Mouse (Mus musculus): Measurements from ENCODE around the gene Rnf4. TPM values are rescaled to one million over a fixed set of nuclear protein-coding genes. Genes with fewer than 3 reads are reported as not detected.
A peak's percentile ranks its signal among the peaks of the same experiment; 100 is the strongest.

The Rnf4 gene
- polyA plus RNA-seq, 1 experiment from 2014 or later: 125 TPM

DNA sequence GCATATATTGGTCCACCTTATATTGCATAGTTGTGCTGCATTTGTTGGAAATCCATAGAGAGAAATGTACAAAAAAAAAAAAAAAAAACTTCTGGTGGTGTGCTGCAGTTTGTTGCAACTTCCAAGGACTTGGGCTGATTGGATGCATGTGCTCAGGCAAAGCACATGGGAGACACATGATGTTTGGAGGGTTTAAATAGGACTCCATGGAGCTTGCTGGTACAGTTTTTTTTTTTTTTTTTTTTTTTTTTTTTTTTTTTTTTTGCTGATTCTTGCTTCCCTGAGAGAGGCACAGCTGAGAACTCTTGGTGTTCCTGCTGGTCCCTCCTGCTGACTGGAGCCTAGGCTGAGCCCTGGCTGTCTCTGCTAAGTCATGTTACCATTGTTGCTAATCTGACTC, 27.0 kb downstream of the Rnf4 start:
- no peak for ATAC-seq (replicated peaks; ENCODE audit: insufficient number of reproducible peaks, low FRiP score, low TSS enrichment)
- no peak overlapping the region for H3K4me2 ChIP-seq

GRCm38 (mm10) chr5:34368551-34369290, 32.6 kb downstream of the Rnf4 start:
- Histone ChIP-seq H3K27me3 (ENCODE audit: control insufficient read depth, insufficient read depth, low read length) (no peaks in the 10 kb centered on the region), H3K4me1 (ENCODE audit: control insufficient read depth, insufficient read depth, low read length) (peaks cover 16% of the 10 kb centered on the region), H3K9me3 (replicated peaks; ENCODE audit: control insufficient read depth, low read length) (no peaks in the 10 kb centered on the region), H3K36me3 (ENCODE audit: control insufficient read depth, insufficient read depth, low read length) (0 out of 2 replicates have a peak, but pooled peaks cover 2% of the 10 kb centered on the region), H3K9ac (ENCODE audit: low read depth, low read length) (peak overlapping the region; percentile 84), H3K4me3 (ENCODE audit: low read depth, low read length) (peak overlapping the region; percentile 96), H3K27ac (ENCODE audit: low read depth, low read length) (peak overlapping the region; percentile 85), H3K4me2 (peak overlapping the region; percentile 74)
- WGBS (ENCODE audit: insufficient replicate concordance): 60% methylated on average over 7 of the region's 7 CpGs
- ATAC-seq (replicated peaks; ENCODE audit: insufficient number of reproducible peaks, low FRiP score, low TSS enrichment): no peak

More for the DNA sequence above, 27.0 kb downstream of the Rnf4 start:
- Histone ChIP-seq H3K27ac (ENCODE audit: low read depth, low read length) (no peak overlapping the region), H3K4me1 (ENCODE audit: control insufficient read depth, insufficient read depth, low read length) (no peaks in the 10 kb centered on the region), H3K9ac (ENCODE audit: low read depth, low read length) (no peak overlapping the region), H3K27me3 (ENCODE audit: control insufficient read depth, insufficient read depth, low read length) (no peaks in the 10 kb centered on the region), H3K4me3 (ENCODE audit: low read depth, low read length) (no peak overlapping the region), H3K9me3 (replicated peaks; ENCODE audit: control insufficient read depth, low read length) (no peaks in the 10 kb centered on the region), H3K36me3 (ENCODE audit: control insufficient read depth, insufficient read depth, low read length) (0 out of 2 replicates have a peak, but pooled peaks cover 6% of the 10 kb centered on the region)

GRCm38 (mm10) chr5:34369341-34370021, 33.4 kb downstream of the Rnf4 start, which contains the start of gene Fam193a:
Fam193a (plus strand) TSS chr5:34369933.
- WGBS (ENCODE audit: insufficient replicate concordance): under 1% methylated on average over 58 of the region's 64 CpGs
- 0 out of 2 replicates have a peak, but pooled peaks cover 2% of the 10 kb centered on the region for H3K36me3 ChIP-seq (ENCODE audit: control insufficient read depth, insufficient read depth, low read length)
- peak within 1 kb of the TSS; percentile 85 for H3K27ac ChIP-seq (ENCODE audit: low read depth, low read length)
- peak within 1 kb of the TSS; percentile 96 for H3K4me3 ChIP-seq (ENCODE audit: low read depth, low read length)
- peak within 1 kb of the TSS; percentile 74 for H3K4me2 ChIP-seq
- no peaks in the 10 kb centered on the region for H3K9me3 ChIP-seq (replicated peaks; ENCODE audit: control insufficient read depth, low read length)
- H3K27me3 ChIP-seq (ENCODE audit: control insufficient read depth, insufficient read depth, low read length): no peaks in the 10 kb centered on the region
- H3K4me1 ChIP-seq (ENCODE audit: control insufficient read depth, insufficient read depth, low read length): peaks cover 16% of the 10 kb centered on the region
- peak; percentile 98 for ATAC-seq (replicated peaks; ENCODE audit: insufficient number of reproducible peaks, low FRiP score, low TSS enrichment)
- H3K9ac ChIP-seq (ENCODE audit: low read depth, low read length): peak within 1 kb of the TSS; percentile 88

GRCm38 (mm10) chr5:34370022-34370823, 34.1 kb downstream of the Rnf4 start:
- no peak; the same call in 1 of the 2 replicates for ATAC-seq (replicated peaks; ENCODE audit: insufficient number of reproducible peaks, low FRiP score, low TSS enrichment)
- WGBS (ENCODE audit: insufficient replicate concordance): under 1% methylated on average over 69 of the region's 114 CpGs
- Histone ChIP-seq H3K9ac (ENCODE audit: low read depth, low read length) (peak overlapping the region; percentile 88), H3K27ac (ENCODE audit: low read depth, low read length) (peak overlapping the region; percentile 66), H3K4me1 (ENCODE audit: control insufficient read depth, insufficient read depth, low read length) (peaks cover 16% of the 10 kb centered on the region), H3K27me3 (ENCODE audit: control insufficient read depth, insufficient read depth, low read length) (no peaks in the 10 kb centered on the region), H3K4me2 (peak overlapping the region; percentile 71), H3K4me3 (ENCODE audit: low read depth, low read length) (peak overlapping the region; percentile 96), H3K36me3 (ENCODE audit: control insufficient read depth, insufficient read depth, low read length) (no peaks in the 10 kb centered on the region), H3K9me3 (replicated peaks; ENCODE audit: control insufficient read depth, low read length) (no peaks in the 10 kb centered on the region)

DNA sequence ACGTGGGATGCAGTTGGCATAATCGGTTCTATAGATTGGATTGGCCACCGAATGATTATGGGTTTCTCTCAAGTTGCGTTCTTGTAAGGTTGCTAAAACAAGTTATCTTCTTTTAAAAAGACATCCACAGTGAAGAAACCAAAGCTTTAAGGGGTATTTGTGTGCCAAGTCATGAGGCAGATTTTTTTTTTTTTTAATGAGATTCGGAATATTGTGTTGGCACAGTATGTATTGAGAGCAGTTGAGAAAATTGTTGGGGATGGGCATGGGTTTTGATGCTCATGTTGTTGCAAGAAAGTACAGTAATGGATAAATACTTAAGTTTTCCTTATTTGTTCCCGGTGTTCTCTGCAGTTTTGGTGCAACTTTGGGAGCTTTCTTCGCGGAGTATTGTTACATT, 34.8 kb downstream of the Rnf4 start:
- Histone ChIP-seq H3K36me3 (ENCODE audit: control insufficient read depth, insufficient read depth, low read length) (no peaks in the 10 kb centered on the region), H3K27ac (ENCODE audit: low read depth, low read length) (no peak overlapping the region), H3K4me1 (ENCODE audit: control insufficient read depth, insufficient read depth, low read length) (peaks cover 16% of the 10 kb centered on the region), H3K9ac (ENCODE audit: low read depth, low read length) (peak overlapping the region; percentile 88), H3K4me2 (peak overlapping the region; percentile 71), H3K9me3 (replicated peaks; ENCODE audit: control insufficient read depth, low read length) (no peaks in the 10 kb centered on the region), H3K27me3 (ENCODE audit: control insufficient read depth, insufficient read depth, low read length) (no peaks in the 10 kb centered on the region), H3K4me3 (ENCODE audit: low read depth, low read length) (peak overlapping the region; percentile 96)
- WGBS (ENCODE audit: insufficient replicate concordance): 33% methylated on average over 8 of the region's 8 CpGs
- no peak for ATAC-seq (replicated peaks; ENCODE audit: insufficient number of reproducible peaks, low FRiP score, low TSS enrichment)

GRCm38 (mm10) chr5:34372141-34372540, 36.1 kb downstream of the Rnf4 start:
- no peak for ATAC-seq (replicated peaks; ENCODE audit: insufficient number of reproducible peaks, low FRiP score, low TSS enrichment)
- Histone ChIP-seq H3K4me1 (ENCODE audit: control insufficient read depth, insufficient read depth, low read length) (peaks cover 16% of the 10 kb centered on the region), H3K9ac (ENCODE audit: low read depth, low read length) (no peak overlapping the region), H3K27me3 (ENCODE audit: control insufficient read depth, insufficient read depth, low read length) (no peaks in the 10 kb centered on the region), H3K4me2 (peak overlapping the region; percentile 2; the same call in 1 of the 2 replicates), H3K36me3 (ENCODE audit: control insufficient read depth, insufficient read depth, low read length) (no peaks in the 10 kb centered on the region), H3K9me3 (replicated peaks; ENCODE audit: control insufficient read depth, low read length) (no peaks in the 10 kb centered on the region), H3K4me3 (ENCODE audit: low read depth, low read length) (no peak overlapping the region), H3K27ac (ENCODE audit: low read depth, low read length) (no peak overlapping the region)

GRCm38 (mm10) chr5:34372541-34372940, 36.5 kb downstream of the Rnf4 start:
- Histone ChIP-seq H3K4me3 (ENCODE audit: low read depth, low read length) (no peak overlapping the region), H3K4me2 (no peak overlapping the region; the same call in 1 of the 2 replicates), H3K4me1 (ENCODE audit: control insufficient read depth, insufficient read depth, low read length) (peaks cover 16% of the 10 kb centered on the region), H3K36me3 (ENCODE audit: control insufficient read depth, insufficient read depth, low read length) (no peaks in the 10 kb centered on the region), H3K27ac (ENCODE audit: low read depth, low read length) (no peak overlapping the region), H3K9ac (ENCODE audit: low read depth, low read length) (no peak overlapping the region), H3K9me3 (replicated peaks; ENCODE audit: control insufficient read depth, low read length) (no peaks in the 10 kb centered on the region), H3K27me3 (ENCODE audit: control insufficient read depth, insufficient read depth, low read length) (no peaks in the 10 kb centered on the region)
- no peak for ATAC-seq (replicated peaks; ENCODE audit: insufficient number of reproducible peaks, low FRiP score, low TSS enrichment)

DNA sequence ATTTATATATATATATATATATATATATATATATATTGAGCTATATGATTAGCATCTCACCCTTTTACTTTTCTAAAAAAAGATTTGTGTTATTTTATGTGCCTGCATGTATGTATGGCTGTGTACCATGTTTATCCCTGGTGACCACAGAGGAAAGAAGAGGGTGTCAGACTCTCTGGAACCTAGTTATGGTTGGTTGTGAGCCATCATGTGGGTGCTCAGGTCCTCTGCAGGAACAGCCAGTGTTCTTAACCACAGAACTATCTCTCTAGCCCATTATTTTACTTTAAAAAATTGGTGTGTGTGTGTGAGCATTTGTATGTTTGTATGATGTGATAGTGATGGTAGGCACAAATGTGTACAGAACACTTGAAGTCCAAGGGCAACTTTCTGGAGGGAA, 42.7 kb downstream of the Rnf4 start:
- ATAC-seq (replicated peaks; ENCODE audit: insufficient number of reproducible peaks, low FRiP score, low TSS enrichment): no peak
- H3K9me3 ChIP-seq (replicated peaks; ENCODE audit: control insufficient read depth, low read length): no peaks in the 10 kb centered on the region
- no peak overlapping the region for H3K4me2 ChIP-seq
- H3K4me1 ChIP-seq (ENCODE audit: control insufficient read depth, insufficient read depth, low read length): 0 out of 2 replicates have a peak, but pooled peaks cover 4% of the 10 kb centered on the region
- H3K36me3 ChIP-seq (ENCODE audit: control insufficient read depth, insufficient read depth, low read length): no peaks in the 10 kb centered on the region
- no peak overlapping the region for H3K9ac ChIP-seq (ENCODE audit: low read depth, low read length)
- H3K27ac ChIP-seq (ENCODE audit: low read depth, low read length): no peak overlapping the region
- no peak overlapping the region for H3K4me3 ChIP-seq (ENCODE audit: low read depth, low read length)
- H3K27me3 ChIP-seq (ENCODE audit: control insufficient read depth, insufficient read depth, low read length): no peaks in the 10 kb centered on the region

Data from heart, embryonic 11.5 days (tissue).